Mouse (Mus musculus) T-helper 1 cell (primary cell): ENCODE measurements at regions not wholly inside any gene's neighbourhood (a gene's known extent, or its start where the extent isn't known, plus 50 kb on each side); places are given as distances from the start of the nearest gene placed in this dataset.

Source experiments
- in situ Hi-C: fragments of 300-600 bp; cut with MboI, MseI; formaldehyde crosslinking; loops from one replicate; pipeline ENCODE4 v1.15.1; 2025; ENCODE audit warnings: high pct_unique_total_duplicates

- in situ Hi-C loops: no loop called here
Measured at GRCm38 (mm10) chr6:61119590-61119989, 60.5 kb upstream of the Ccser1 start.

GRCm38 (mm10) chr6:61125431-61125830 lies 54.7 kb upstream of the Ccser1 start:
- in situ Hi-C loops: loop anchor here (25.0 kb wide), 1 partner anchor 588 kb away; no protein-coding TSS in a partner anchor

GRCm38 (mm10) chr6:61127238-61127637 lies 52.9 kb upstream of the Ccser1 start:
- in situ Hi-C loops: loop anchor here (25.0 kb wide), 1 partner anchor 590 kb away; no protein-coding TSS in a partner anchor

- in situ Hi-C loops: loop anchor here (25.0 kb wide), 1 partner anchor 591 kb away; no protein-coding TSS in a partner anchor
Measured at GRCm38 (mm10) chr6:61128211-61128610, 51.9 kb upstream of the Ccser1 start.
